Mouse (Mus musculus) ovary, postnatal 36 days (tissue): Measurements from ENCODE around the gene Cog4.
"Not testable (repeated sequence)": the region's sequence is repeated elsewhere in the genome, so short reads cannot be mapped to it uniquely, and the experiment has no call there.

Experiments
- DNase-seq: peaks from one replicate; pipeline ENCODE4 v3.0.0; 2022; ENCODE audit warnings: low spot score, mixed read lengths

The Cog4 gene

DNA sequence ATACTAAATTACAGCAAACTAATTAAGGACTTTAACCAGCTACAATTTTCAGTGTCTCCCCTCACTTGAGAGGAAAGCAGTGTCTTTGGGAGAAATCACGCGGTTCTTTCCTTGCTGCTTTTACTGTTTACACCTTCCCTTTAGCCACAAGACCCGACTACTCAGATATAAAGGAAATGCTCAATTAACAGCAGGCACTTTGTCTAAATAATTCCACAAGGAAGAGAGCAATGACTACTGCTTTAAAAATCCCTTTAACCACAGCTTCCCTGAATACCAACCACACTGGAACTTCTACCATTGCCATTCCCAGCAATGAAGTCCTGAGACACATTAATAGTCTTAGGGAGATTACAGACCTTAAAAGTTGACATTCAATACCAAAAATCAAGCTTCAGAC, 17.9 kb upstream of the Cog4 start:
- no peak for DNase-seq

DNA sequence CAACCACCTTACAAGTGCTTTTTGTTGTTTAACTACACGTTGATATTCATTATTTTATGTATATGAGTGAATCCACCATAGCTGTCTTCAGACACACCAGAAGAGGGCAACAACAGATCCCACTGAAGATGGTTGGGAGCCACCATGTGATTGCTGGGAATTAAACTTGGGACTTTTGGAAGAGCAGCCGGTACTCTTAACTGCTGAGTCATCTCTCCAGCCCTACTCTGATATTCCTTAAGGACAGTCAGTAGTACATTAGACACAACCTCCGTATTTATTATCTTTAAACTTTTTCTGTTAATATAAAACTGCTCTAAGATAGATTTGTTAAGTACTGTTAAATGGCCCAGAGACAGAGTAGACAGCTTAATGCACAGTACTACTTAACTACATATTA, 14.4 kb upstream of the Cog4 start:
- DNase-seq: no peak

DNA sequence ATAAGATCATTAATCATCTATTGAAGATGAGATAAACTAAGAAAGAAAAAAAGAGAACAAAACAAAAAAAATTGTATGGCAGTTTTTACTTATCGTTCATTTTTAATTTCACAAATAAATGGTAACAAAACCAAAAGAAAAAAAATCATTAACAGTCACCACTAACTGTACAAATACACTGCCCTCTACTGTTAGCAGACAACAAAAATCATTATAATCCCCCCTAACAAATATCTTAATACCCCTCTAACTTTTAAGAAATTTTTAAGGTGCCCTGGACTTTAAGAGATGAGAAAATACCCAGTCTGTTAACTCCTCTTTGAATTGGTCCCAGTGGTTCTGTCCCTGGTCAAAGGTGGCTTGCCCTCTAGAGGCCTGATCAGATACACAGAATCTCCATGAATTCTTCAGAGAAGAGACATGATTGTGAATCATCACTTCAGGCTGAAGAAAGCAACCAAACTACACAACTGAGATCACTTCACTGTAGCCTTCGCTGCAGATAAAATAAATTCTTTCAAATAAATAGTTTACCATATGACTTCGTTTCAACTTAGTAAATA, 4.3 kb upstream of the Cog4 start:
- no peak for DNase-seq

GRCm38 (mm10) chr8:110843207-110843606, 3.2 kb upstream of the Cog4 start:
- DNase-seq: no peak

DNA sequence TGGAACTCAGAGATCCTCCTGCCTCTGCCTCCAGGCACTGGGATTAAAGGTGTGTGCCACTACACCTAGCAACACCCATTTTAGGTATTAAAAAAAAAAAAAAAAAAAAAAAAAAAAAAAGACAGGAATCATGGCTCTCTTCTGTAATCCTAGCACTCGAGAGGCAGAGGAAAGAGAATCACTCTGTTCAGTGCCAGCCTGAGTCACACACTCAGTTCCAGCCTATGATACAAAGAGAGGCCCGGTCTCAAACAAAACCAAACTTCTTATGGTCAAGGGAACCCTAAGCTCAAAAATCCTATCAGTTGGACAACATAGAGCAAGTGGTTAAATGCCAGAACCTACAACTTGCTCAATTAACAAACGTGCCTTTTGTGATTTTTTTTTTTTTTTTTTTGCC, 1.5 kb upstream of the Cog4 start:
- no peak for DNase-seq

DNA sequence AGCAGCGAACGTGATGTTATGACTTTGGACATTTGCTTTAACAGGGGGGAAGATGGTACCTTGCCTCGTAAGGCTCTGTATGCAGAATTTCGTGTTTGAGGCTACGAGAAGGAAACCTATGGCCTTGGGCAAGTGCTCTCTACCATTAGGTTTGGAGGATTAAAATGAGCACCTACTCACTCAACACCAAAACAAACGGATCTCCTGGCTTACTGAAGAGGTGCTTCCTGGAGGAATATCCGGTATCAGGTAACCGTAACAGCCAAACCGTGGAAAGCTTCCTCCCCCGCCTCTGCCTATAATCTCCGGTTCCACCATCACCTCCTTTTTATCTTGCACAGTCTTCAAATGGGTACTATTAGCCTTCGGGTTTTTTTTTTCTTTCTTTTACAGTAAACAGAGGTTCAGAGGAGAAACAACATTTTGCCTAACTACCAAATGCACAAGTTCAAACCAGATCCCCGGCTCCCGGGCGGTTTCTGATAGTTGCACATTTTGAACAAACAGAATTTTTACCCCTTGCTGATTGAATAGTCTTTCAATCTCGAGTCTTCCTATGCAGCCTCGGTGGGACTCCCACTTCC, 487 bp upstream of the Cog4 start:
- DNase-seq: no peak

GRCm38 (mm10) chr8:110847171-110847549, 760 bp downstream of the Cog4 start:
- no peak for DNase-seq

DNA sequence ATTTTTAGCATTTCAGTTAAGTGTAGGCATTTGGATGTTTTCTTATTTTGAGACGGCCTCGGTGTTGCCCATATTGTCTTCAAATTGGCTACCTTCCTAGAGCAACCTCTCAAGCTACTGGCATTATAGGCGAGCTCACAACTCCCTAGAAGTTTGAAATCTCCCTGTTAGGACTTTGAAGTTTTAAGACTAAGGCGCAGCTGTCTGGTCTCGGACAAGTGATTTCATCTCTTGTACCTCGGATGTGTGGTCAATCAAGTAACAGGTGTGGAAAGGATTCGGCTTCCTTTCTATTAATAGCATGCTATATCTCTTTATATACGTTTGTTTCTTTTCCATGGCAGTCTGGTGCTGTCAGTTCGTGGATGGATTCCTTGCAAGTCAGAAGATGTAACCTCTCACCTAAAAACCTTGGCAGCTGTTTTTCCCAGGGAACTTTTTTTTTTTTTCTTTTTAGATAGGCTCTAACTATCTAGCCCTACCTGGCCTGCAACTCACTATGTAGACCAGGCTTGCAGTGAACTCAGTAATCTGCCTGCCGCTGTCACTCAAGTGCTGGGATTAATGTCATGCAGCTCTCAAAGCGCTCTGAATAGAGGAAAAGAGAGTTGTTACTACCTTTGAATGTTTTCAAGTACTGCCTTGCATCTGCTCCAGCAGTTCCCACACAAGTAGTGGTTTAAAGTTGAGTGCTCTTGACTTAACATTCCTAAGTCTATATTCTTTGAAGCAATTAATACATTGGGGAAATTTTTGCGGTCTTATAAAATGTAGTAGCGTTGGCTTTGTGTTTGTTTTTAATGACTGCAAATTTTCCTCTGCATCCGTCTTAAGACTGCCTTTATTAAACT, 1.5 kb downstream of the Cog4 start:
- no peak for DNase-seq

DNA sequence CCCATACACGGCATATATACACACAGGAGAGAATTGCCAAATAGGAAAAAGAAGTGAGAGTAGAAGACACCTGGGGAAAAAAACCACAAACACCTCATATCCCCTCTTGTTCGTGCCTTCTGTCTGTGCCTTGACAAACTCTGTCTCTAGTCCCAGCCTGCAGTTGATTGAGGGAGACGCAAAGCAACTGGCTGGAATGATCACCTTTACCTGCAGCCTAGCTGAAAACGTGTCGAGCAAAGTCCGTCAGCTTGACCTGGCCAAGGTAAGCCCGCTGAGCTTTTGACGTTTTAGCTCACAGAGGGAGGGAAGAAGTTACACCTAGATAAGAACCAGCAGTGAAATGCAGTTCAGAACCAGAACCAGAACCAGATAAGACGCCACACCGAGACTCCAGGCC, 4.8 kb downstream of the Cog4 start:
- no peak for DNase-seq

DNA sequence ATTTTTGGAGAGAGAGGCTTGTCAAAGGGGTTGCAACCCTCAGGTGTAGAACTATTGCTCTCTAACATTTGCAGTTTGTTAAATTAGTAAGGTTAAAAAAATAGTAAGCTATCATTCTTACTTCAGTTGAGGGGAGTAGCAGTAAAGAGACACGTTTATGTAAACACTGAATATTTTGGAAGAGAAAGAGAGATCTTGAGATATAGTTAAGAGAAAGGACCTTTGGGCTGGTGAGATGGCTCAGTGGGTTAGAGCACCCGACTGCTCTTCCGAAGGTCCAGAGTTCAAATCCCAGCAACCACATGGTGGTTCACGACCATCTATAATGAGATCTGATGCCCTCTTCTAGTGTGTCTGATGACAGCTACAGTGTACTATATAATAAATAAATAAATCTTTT, 9.7 kb downstream of the Cog4 start:
- DNase-seq: not testable (repeated sequence)

- no peak for DNase-seq
Observed at GRCm38 (mm10) chr8:110856760-110857461, 10.5 kb downstream of the Cog4 start.

- no peak for DNase-seq
Observed at GRCm38 (mm10) chr8:110859651-110860501, 13.5 kb downstream of the Cog4 start.

DNA sequence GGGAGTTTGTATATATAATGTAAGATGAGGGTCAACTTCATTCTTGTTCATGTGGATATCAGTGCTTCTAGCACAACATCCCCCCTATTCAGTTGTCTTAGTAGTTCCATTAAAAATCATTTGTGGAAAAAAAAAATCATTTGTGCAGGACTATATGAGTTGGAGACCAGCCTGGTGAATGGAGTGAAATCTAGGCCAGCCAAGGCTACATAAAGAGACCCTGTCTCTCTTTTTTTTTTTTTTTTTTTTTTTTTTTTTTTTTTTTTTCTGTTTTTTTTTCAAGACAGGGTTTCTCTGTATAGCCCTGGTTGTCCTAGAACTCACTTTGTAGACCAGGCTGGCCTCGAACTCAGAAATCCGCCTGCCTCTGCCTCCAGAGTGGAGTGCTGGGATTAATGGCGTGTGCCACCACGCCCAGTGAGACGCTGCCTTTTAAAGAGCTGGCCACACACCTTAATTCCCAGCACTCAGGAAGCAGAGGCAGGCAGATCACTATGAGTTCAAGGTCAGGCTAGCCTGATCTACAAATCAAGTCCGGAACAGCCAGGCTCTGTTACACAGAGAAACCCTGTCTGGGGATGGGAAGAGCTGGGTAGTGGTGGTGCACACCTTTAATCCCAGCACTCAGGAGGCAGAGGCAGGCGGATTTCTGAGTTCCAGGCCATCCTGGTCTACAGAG, 15.1 kb downstream of the Cog4 start:
- not testable (repeated sequence) for DNase-seq

DNA sequence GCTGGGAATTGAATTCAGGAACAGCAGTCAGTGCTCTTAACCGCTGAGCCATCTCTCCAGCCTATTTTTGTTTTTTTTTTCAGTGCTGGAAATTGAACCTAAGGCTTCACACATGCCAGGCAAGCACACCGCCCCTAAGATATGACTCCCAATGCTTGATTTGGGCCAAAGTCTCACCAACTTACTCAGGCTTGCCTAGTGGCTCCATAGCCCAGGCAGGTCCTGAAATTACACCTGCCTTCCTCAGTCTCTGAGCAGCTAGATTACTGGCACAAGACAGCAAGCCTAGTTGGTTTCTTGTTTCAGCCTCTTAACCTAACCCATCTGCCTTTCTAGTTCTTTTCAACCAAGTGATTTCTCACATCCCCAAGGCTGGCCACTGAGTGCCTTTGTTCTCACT, 24.1 kb downstream of the Cog4 start:
- DNase-seq: no peak

DNA sequence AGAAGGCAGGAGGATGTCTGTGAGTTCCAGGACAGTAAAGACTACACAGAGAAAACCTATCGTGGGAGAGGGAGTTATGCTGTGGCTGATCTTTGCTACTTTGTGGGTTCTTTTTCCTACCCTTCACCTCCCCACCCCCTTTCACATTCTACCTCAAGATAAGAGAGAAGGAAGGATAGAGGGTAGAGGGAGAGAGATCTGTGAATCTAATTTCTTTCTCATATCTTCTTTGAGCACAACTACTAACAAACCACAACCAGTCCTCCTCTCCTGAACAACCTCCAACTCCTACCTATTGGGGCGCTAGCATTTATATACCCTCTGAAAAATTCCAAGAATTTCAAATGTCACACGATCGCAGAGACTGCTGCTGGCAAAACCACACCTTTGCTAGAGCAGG, 31.5 kb downstream of the Cog4 start:
- DNase-seq: no peak

- no peak for DNase-seq
Observed at GRCm38 (mm10) chr8:110881741-110882310, 35.4 kb downstream of the Cog4 start.

DNA sequence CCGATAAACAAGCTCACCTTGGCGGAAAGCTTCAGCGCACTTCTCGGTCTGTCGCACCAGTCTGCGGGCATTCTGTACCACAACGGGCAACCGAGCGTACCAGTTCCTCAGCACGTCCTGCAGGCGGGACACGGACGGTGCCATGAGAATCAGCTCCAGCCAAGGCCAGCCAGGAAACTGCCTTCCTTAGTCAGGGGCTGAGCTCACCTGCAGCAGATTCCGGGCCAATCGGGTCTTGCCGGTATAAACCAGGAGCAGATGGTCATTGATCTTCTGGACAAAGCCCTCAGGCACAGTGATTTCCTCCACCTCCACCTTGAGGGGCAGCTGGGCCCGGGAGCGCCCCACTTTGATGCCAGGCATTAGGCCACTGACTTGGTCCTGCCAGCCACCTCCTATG, 37.4 kb downstream of the Cog4 start:
- no peak for DNase-seq

DNA sequence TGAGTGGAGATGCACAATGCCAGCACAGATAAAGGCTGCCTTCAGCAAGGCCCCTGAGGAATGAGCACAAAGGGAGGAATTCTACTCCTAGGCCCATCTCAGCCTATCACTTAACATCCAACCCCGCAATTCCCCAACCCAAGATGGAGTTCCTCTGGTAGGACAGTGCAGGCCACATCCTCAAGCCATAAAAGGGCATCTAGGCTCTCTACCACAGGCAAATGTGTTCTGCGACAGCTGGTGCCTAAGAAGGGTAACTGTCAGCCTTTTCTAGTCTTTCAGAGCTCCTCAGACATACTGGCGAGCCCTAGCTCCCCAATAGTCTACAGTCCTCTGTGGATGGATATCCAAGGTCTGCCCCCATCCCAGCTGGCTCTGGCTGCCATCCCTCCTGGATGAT, 40.2 kb downstream of the Cog4 start:
- DNase-seq: no peak

DNA sequence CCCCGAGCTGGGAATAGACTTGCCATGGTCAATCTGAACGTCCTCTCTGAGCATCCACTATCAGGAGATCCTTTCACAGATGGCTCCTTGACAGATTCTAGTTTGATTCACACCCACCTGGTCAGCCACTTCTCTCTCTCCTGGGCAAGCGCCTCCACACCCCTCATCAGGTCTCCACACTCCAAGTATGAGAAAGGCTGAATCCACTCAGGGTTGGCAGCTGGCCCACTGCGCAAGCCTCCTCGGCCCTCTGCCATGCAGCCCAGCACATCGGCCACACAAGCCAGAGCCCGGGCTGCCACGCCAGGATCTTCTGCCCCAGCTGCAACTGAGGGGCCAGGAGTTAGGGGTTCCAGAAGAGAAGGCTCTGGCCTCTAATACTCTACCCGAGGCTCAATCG, 41.2 kb downstream of the Cog4 start:
- no peak for DNase-seq

DNA sequence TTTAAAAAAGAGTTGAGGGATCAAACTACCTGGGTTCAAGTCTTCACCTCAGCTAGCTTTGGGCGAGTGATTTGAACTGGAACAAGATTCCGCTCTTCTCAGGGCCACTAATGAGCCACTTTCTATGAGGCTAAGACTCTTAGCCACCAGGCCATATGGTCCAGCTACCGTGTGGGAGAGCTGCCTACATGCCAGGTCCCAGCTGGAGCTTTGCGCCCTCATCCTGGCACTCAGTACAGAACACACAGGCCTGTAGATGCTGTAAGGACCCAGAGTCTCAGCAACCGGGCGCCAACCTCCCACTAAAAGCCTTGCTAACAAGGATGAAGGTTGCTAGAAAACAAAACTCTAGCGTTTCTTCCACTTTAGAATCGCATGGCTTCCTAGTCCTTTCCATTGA, 42.0 kb downstream of the Cog4 start:
- DNase-seq: no peak

- no peak for DNase-seq
Observed at GRCm38 (mm10) chr8:110888860-110889259, 42.5 kb downstream of the Cog4 start.
